Mouse (Mus musculus) cerebellum, adult 2 months (tissue): ENCODE results near the gene Ahnak.
"Not testable (repeated sequence)": the region's sequence is repeated elsewhere in the genome, so short reads cannot be mapped to it uniquely, and the experiment has no call there.

ENCODE experiments used
- CTCF ChIP-seq: fragments of 200-500 bp; IDR thresholded peaks from 2 replicates; pipeline ENCODE4 v1.5.1; 2011; ENCODE audit warnings: low read depth, mild to moderate bottlenecking, control low read depth, low read length, moderate library complexity, borderline replicate concordance; ENCODE audit not compliant: insufficient read depth
- POLR2A ChIP-seq: fragments of 200-500 bp; IDR thresholded peaks from 2 replicates; pipeline ENCODE4 v1.6.1; 2011; ENCODE audit warnings: low read length, control low read depth, borderline replicate concordance; ENCODE audit not compliant: insufficient read depth

- not testable (repeated sequence) for TF ChIP-seq CTCF, POLR2A
Observed at GRCm38 (mm10) chr19:9051985-9052384, 62.9 kb downstream of the Ahnak start.
